In the genomic region with DNA sequence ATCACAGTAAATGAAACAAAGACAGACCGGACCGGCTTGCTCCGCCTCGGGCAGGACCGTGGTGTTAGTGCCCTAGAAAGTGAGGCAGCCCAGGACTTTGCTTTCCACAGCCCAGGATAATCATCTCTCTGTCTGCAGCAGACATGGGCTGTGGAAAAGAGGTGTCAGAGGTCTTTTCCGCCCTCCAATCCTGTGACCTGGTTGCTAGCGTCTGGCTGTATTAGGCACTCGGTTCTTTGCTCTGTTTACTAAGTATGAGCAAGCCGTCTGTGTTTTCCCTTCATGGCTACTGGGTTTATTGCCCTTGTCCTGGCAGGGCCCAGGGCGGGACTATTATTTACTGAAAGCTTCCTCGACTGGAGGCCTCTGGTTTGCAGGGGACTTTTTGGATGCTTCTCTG, we compare ENCODE assay signal across 9 mouse cellular contexts.
DNase-seq lines count a peak whose midpoint lies in the region; ATAC-seq and TF ChIP-seq lines count a peak whose summit lies in the region.
"Had no signal": no experiment of that assay in that cellular context is flagged by ENCODE, and none has a peak within 500 bp of the region (broad histone marks: within the 10 kb centered on the region; RNA-seq: fewer than 3 reads in every experiment).

No protein-coding gene starts in this region.

- no peak for TF ChIP-seq EP300 in heart, adult 2 months (IDR thresholded peaks at IDR 0.05; ENCODE audit: insufficient read depth, low read depth, low read length)

- 36% methylated on average over 11 of the region's 11 CpGs for WGBS in liver, adult 2 months
- WGBS in heart, adult 2 months = 36% methylated on average over 11 of the region's 11 CpGs
- 34% methylated on average over 11 of the region's 11 CpGs for WGBS in neural tube, embryonic 13.5 days
- 60% methylated on average over 11 of the region's 11 CpGs for WGBS in midbrain, embryonic 15.5 days

- no peaks in the 10 kb centered on the region for H3K79me2 ChIP-seq in liver, adult 2 months (ENCODE audit: control insufficient read depth, insufficient read depth, low read length)
- no peaks in the 10 kb centered on the region for H3K79me2 ChIP-seq in heart, adult 2 months (replicated peaks; ENCODE audit: control insufficient read depth, insufficient read depth, low read length)

- no peaks in the 10 kb centered on the region for H3K4me1 ChIP-seq in liver, adult 2 months (ENCODE audit: control insufficient read depth, insufficient read depth, low read length)
- peaks cover 6% of the 10 kb centered on the region for H3K4me1 ChIP-seq in heart, adult 2 months (ENCODE audit: control insufficient read depth, insufficient read depth, low read length)
- peaks cover 13% of the 10 kb centered on the region; the same call in 1 of the 2 replicates for H3K4me1 ChIP-seq in neural tube, embryonic 13.5 days (replicated peaks)
- no peaks in the 10 kb centered on the region for H3K4me1 ChIP-seq in midbrain, embryonic 15.5 days

- no peaks in the 10 kb centered on the region for H3K9me3 ChIP-seq in neural tube, embryonic 13.5 days
- H3K9me3 ChIP-seq in midbrain, embryonic 15.5 days = no peaks in the 10 kb centered on the region

- no peak overlapping the region for H3K4me3 ChIP-seq in liver, adult 2 months (ENCODE audit: insufficient read depth, low read depth, low read length)
- H3K4me3 ChIP-seq in heart, adult 2 months = peak overlapping the region; percentile 5
- H3K4me3 ChIP-seq in neural tube, embryonic 13.5 days = no peak overlapping the region
- no peak overlapping the region for H3K4me3 ChIP-seq in midbrain, embryonic 15.5 days

- no peak overlapping the region for H3K9ac ChIP-seq in liver, adult 2 months (ENCODE audit: low read depth, low read length)
- H3K9ac ChIP-seq in heart, adult 2 months (ENCODE audit: low read depth, low read length) = peak overlapping the region; percentile 39
- H3K9ac ChIP-seq in neural tube, embryonic 13.5 days = peak overlapping the region; percentile 47
- H3K9ac ChIP-seq in midbrain, embryonic 15.5 days = no peak overlapping the region

- H3K36me3 ChIP-seq in liver, adult 2 months (ENCODE audit: control insufficient read depth, insufficient read depth, low read length) = no peaks in the 10 kb centered on the region
- peaks cover 9% of the 10 kb centered on the region for H3K36me3 ChIP-seq in heart, adult 2 months (ENCODE audit: control insufficient read depth, insufficient read depth, low read length)
- H3K36me3 ChIP-seq in neural tube, embryonic 13.5 days = no peaks in the 10 kb centered on the region
- H3K36me3 ChIP-seq in midbrain, embryonic 15.5 days (replicated peaks) = no peaks in the 10 kb centered on the region
- H3K36me3 ChIP-seq: G1E had no signal

- peak overlapping the region; percentile 7 for H3K27ac ChIP-seq in liver, adult 2 months (replicated peaks; ENCODE audit: insufficient read depth, low read depth, low read length)
- H3K27ac ChIP-seq in heart, adult 2 months = peak overlapping the region; percentile 91
- H3K27ac ChIP-seq in neural tube, embryonic 13.5 days (replicated peaks) = peak overlapping the region; percentile 46; the same call in 1 of the 2 replicates
- H3K27ac ChIP-seq in midbrain, embryonic 15.5 days = no peak overlapping the region

- TF ChIP-seq CTCF in liver, adult 2 months (IDR thresholded peaks at IDR 0.05; ENCODE audit: low read depth, low read length) = no peak
- no peak for TF ChIP-seq CTCF in heart, adult 2 months (IDR thresholded peaks at IDR 0.05)

- TF ChIP-seq POLR2A in liver, adult 2 months (IDR thresholded peaks at IDR 0.05; ENCODE audit: extremely low read depth, insufficient read depth, low read length) = no peak
- no peak for TF ChIP-seq POLR2A in heart, adult 2 months (IDR thresholded peaks at IDR 0.05; ENCODE audit: insufficient read depth, low read depth, low read length)

- H3K27me3 ChIP-seq in liver, adult 2 months (ENCODE audit: control insufficient read depth, insufficient read depth, low read length) = no peaks in the 10 kb centered on the region
- H3K27me3 ChIP-seq in heart, adult 2 months (ENCODE audit: control insufficient read depth, insufficient read depth, low read length) = no peaks in the 10 kb centered on the region
- H3K27me3 ChIP-seq in neural tube, embryonic 13.5 days = no peaks in the 10 kb centered on the region
- H3K27me3 ChIP-seq in midbrain, embryonic 15.5 days (replicated peaks) = no peaks in the 10 kb centered on the region

- DNase-seq in liver, adult 2 months (ENCODE audit: extremely low read depth, low read depth, low spot score) = peak; percentile 18
- no peak for DNase-seq in liver
- DNase-seq in heart, adult 2 months = peak; percentile 55
- DNase-seq in kidney, postnatal 25 days = peak; percentile 61 to 83
- DNase-seq in layer of hippocampus, postnatal 25 days (ENCODE audit: extremely low spot score in 1 of 2, low spot score in 1 of 2) = no peak
- DNase-seq in left cerebral cortex, adult 18-20 months (ENCODE audit: low spot score in 2 of 2) = no peak

- 0 out of 2 replicates have a peak, but pooled peaks have one; percentile 50 for ATAC-seq in neural tube, embryonic 13.5 days (ENCODE audit: low read depth)
- ATAC-seq in midbrain, embryonic 15.5 days (replicated peaks) = no peak

- H3K4me2 ChIP-seq in neural tube, embryonic 13.5 days = peak overlapping the region; percentile 25; the same call in 1 of the 2 replicates
- no peak overlapping the region for H3K4me2 ChIP-seq in midbrain, embryonic 15.5 days

- intact Hi-C loops in heart, adult 2 months (cut with DNase I) = loop anchor here (2.0 to 5.0 kb wide), 4 partner anchors 27 to 110 kb away; partner anchors contain the start of gene Tsen15

Comparison
In these comparisons a context has a peak if more than half of its experiments do, and no peak if none do; other contexts are left out.
1. DNase-seq: peak in liver, adult 2 months (single experiment), heart, adult 2 months (2 of 2) and kidney, postnatal 25 days (2 of 2); none in liver (single experiment), layer of hippocampus, postnatal 25 days (0 of 2) and left cerebral cortex, adult 18-20 months (0 of 2).
2. H3K9ac ChIP-seq: peak in heart, adult 2 months (single experiment) and neural tube, embryonic 13.5 days (single experiment); none in liver, adult 2 months (single experiment) and midbrain, embryonic 15.5 days (single experiment).